Mouse (Mus musculus) urinary bladder, postnatal 36 days (tissue): ENCODE results near the gene Atxn7l1.

Experiments used
- DNase-seq, 2 experiments: peaks; one replicate each; pipeline ENCODE4 v3.0.0; 2022; ENCODE audit warnings: low spot score in 2 of 2, mixed read lengths in 1 of 2

Atxn7l1 gene

DNA sequence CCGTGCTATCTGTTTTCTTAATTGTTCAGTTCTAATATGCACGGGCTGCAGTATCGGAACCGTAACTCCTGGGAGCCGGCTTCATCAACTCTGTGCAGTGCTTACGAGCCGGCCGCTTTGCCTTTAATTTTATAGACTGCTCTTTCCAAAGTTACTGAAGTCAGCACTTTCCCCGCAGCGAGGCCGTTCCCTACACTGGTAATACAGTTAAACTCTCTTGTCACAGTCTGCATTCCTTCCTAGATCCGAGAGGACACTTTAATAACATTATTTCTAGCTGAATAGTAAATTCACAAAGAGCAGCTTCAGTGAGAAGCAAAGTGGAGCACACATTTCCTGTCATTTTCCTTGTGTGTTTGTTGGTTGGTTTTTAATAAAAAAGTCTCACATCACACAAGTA lies 124.4 kb downstream of the Atxn7l1 start:
- DNase-seq, result no peak

GRCm38 (mm10) chr12:33272441-33272840 lies 124.9 kb downstream of the Atxn7l1 start:
- no peak for DNase-seq

DNA sequence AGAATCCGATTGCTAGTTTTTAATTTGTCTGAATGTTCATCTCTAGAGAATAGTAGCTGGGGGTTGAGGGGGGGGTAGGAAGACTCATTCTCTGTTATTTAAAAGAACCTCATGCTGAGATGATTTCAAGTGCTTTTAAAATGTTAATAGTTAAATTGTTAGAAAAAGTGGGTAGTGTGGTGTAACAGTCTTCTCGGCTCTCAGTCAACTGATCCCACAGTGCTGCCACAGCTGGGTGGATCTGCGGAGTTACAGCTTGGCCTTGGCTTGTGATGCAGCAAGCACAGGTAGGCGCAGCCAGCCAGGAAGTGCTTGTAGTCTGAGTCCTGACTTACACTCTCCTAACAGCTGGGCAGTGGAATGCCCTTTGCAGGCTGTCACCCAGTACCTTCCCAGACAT lies 125.7 kb downstream of the Atxn7l1 start:
- no peak for DNase-seq

DNA sequence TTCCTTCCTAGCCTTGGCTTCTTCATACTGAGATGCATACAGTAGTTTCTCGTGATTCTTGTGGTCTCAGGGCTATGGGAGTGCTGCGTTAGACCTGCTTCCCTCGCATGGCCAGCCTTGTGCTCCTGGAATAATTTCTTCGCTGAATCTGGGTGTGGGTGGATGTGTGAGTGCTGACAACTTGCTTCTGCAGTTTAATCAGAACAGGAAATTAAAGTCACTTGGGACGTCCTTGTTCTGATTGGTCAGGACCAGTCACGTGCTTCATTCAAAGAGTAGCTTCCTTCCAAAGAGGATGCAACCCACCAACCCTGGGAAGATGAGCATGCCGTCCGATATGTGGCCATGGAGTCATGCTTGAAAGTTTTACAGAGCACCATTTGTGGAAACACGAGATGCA lies 126.2 kb downstream of the Atxn7l1 start:
- no peak for DNase-seq

DNA sequence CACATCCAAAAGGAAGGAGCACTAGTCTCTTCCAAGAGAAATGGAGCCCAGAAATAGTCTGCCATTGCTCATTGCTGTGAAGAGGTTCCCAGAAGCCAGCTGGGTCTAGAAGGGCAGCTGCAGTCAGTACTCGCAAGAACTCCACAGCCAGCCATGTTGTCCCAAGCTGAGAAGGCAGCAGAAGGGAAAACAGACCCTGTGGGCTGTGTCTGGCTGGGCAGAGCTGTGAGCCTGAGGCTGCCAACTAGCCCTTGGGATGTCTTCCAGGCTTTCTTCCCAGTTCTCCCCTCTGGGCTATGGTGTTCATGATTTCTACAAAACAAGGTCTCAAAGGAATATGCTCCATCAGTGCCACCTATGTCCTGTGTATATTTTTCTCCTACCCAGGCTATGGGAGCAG lies 128.5 kb downstream of the Atxn7l1 start:
- no peak for DNase-seq

DNA sequence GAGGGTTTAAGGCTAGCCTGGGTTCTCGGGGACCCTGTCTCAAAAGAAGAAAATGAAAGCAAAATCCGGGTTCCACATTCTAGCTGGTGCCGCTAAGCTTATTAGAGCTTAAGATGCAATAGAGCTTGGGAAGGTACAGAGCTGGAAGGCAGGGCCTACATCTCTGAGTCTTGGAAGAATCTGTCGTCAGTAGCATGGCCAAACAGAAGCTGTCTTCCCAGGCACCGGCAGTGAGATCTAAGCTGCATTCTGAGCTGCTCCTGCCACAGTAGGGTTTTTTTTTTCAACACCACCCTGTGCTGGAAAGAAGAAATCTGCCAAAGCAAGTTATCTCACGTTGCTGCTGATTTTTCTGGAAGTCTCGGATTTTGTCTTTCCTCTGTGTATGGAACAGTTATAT lies 129.9 kb downstream of the Atxn7l1 start:
- no peak for DNase-seq

DNA sequence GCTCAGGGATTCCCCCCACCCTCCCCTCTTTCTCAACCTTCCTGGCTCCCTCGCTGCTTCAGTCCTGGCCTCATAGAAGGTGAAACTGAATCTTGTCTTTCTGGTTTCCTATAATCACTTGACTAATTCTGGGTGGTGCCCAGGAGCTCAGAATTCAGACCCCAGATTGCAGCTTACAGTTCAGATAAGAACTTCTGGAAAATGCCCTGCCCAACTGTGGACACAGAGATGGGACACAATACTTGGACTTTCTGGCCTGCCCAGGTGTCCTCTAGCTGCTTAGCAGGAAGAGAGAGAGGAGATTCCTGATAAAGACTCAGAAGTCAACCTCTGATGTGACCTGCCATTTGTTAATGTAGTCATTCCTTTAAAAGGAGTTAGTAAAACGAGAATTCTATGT lies 131.7 kb downstream of the Atxn7l1 start:
- no peak for DNase-seq

GRCm38 (mm10) chr12:33280805-33281204 lies 133.3 kb downstream of the Atxn7l1 start:
- DNase-seq, result peak; percentile 30 to 31

- DNase-seq, result no peak
These were observed 136.9 kb downstream of the Atxn7l1 start for GRCm38 (mm10) chr12:33284344-33284936.

GRCm38 (mm10) chr12:33285354-33285753 lies 137.9 kb downstream of the Atxn7l1 start:
- no peak for DNase-seq

DNA sequence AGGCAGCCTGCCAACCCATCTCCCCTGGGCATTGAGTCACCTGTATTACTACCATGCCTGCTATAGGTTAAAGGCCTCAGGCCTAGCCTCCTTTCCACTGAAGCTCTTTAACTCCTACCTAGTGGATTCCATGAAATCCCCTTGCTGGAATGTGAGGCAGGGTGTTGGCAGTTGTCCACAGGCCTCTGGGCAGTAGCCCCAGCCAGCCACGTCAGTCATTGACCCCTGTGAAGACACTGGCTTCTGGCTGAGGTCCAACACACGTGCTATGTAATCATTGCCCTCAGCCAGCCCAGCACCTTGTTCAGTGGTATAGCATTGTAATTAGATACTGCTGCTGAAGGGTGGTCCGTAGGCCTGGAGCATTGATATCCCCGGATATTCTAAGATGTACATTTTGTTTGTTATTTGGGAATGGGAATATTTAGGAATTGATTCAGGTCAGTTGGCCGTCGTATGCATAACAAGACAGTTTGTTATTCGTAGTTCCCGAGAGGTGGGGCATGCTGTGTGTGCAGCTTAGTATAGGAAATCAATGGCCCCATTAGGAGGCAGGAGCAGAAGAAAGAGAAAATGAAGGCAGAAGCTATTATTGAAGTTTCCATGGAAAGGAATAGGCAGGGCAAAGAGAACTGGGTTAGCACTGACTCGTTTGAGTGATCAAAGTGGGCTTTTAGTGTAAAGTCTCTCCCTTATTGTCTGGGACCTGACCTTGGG lies 138.6 kb downstream of the Atxn7l1 start:
- peak in 1 of 2 experiments; percentile 23 for DNase-seq

- no peak for DNase-seq
These were observed 140.2 kb downstream of the Atxn7l1 start for GRCm38 (mm10) chr12:33287686-33288085.

DNA sequence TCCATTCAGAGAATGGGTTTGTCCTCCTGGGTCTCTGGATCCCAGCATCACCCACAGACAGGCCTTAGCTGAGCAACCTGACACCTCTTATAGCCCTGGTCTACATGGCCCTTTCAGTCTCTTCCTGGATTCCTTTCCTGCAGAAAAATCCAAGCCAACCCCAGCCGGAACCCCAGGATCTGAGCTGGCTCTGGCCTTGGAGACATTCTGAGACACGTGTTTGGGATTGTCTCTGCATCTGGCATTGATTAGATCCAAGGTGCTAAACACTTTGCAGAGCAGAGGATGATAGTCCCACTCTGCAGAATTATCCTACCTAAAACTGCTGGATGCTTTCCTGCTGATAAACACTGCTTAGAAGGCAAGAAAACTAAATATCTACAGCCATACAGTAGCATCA lies 141.3 kb downstream of the Atxn7l1 start:
- DNase-seq, result no peak

DNA sequence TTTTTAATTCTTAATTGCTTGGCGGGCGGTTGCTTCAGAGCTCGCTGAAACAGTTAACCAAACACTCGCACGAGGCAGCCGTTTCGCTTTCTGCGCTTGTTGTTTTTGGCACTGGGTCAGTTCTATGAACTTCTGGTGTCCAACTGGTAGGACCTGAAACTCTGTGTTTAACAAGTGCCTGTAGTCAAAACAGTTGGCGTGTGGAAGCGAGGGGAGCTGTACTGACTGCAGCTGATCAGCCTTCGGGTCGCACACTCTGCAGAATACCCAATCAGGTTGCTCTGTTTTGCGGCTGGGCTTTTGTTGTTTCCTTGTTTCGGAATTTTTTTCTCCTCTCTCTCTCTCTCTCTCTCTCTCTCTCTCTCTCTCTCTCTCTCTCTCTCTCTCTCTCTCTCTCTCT lies 154.6 kb downstream of the Atxn7l1 start:
- DNase-seq, result peak; percentile 65 to 78

- DNase-seq, result peak; percentile 53 to 56
These were observed 155.3 kb downstream of the Atxn7l1 start for GRCm38 (mm10) chr12:33302523-33303383.

DNA sequence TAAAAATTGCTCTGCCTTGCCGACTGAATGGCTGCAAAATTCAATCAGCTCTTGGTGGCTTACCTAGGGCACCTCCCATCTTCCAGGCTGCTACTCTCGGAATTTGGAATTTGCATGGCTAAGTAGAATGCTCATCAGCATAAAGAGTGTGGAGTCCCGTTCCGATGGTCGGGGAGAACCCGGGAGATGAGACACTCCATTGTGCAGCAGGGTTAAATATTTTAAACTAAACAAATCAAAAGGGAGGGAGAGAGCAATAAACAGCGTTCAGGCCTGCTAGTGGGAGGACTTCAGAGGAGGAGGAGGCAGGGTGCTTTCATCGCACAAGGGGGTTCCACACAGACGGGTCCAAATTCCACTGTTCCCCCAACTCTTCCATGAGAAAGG lies 155.9 kb downstream of the Atxn7l1 start:
- no peak for DNase-seq

DNA sequence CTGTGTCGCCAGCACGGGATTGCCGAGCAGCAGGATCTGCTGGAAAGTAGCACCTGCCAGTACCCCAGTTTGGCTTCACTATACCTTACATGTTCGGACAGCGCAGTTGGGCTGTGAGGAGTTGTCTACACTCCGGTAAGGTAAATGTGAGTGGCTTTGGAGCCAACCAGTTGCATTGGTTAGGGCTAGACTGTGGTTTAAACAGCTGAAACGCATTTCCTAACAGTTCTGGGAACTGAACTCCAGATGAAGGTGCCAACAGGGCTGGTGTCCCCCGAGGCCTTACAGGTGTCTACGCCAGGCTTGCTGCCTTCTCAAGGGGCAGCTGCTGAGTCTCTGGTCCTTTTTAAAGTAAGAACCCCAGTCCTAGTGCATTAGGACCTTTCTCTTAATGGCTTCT lies 157.6 kb downstream of the Atxn7l1 start:
- no peak for DNase-seq

GRCm38 (mm10) chr12:33306476-33306875 lies 159.0 kb downstream of the Atxn7l1 start:
- no peak for DNase-seq

- no peak for DNase-seq
These were observed 161.2 kb downstream of the Atxn7l1 start for GRCm38 (mm10) chr12:33308668-33309067.

DNA sequence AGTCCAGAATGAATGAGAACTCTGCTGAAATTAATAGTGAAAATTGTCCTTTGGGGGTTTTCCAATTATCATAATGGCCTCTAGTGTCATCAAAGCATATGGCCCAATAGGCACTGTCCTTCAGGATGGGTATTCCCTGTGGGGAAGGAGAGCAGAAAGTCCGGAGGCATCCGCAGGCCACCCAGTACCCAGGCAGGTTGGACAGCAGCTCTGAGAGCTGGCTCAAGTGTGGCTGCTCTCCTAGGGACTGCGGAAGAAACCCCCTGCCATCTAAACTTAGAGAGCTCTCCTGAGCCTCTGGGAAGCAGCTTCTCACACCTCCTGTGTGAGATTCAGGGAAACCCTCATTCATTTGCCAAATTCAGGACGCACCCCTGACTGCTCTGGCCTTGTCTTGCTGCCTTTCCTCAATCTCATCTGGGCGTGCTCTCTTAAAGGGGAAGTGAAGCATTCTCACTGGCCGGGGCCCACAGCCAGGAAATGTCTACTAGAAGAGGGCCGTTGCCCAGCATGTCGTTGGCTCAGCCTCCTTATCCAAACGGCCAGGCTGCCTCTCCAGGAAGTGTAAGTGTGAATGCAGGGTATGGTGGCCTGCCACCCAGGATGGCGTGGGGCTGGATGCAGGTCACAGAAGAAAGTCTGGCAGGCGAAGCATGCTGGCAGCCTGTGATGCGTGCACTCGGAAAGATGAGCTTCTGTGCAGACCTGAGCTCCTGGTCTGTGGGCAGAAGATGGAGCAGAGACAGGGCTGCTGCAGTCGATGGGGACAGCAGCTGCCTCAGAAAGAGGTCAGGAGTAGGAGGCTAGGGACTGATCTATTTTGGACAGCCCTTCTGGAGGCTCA lies 166.6 kb downstream of the Atxn7l1 start:
- DNase-seq, result peak in 1 of 2 experiments; percentile 69

DNA sequence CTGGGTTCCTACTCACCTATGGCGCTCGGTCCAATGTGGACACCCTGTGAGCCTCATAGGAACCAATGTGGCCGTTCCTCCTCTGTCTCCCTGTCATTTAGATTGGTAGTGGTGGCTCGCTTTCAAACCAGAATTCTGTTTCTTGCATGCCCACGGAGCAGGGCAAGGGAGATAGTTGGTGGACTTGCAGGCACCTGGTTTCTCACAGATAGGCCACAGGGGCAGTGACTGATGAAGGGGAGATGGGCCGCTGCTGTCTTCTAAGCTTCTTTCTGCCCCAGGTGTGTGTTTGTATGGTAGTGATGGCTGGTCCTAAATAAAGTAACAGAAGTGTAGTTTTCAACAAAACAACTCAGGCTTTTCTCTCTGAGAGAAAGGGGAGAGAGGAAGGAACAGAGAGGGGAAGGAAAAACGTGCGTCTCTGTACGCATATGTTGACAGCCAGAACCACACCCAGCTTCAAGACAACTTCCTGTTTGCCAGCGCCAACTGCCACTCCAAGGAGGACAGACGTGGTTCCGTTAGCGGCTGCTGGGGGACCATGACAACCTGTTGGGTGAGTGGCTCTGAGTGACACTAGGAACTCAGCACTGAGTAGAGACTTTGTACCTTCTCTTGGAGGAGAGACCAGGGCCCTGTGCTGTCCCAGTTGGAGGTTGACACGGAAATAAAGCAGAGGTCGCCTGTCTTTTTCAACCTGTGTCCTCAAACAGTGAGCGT lies 167.6 kb downstream of the Atxn7l1 start:
- no peak for DNase-seq
